In genomic region chr1:120396290-120396689, GRCm38 (mm10) we compare ENCODE assay signal across 9 mouse cellular contexts. TPM values are rescaled to one million over a fixed set of nuclear protein-coding genes. Genes with fewer than 3 reads are reported as not detected.
"Had no signal": no experiment of that assay in that cellular context is flagged by ENCODE, and none has a peak within 500 bp of the region (broad histone marks: within the 10 kb centered on the region; RNA-seq: fewer than 3 reads in every experiment).

No protein-coding gene starts in this region.

- DNase-seq: kidney, adult 18-20 months; kidney, adult 9 months; kidney, postnatal 14 days; kidney, postnatal 4 days; liver, embryonic 13.5 days; lung, adult 2 months; midbrain, embryonic 14.5 days; thymus, postnatal 25 days had no signal

RNA-seq across cellular contexts. Expression of gene C1ql2, which starts 55.9 kb away (rescaled TPM):
- total RNA-seq: liver, adult 2 months had no signal
